In the genomic region with DNA sequence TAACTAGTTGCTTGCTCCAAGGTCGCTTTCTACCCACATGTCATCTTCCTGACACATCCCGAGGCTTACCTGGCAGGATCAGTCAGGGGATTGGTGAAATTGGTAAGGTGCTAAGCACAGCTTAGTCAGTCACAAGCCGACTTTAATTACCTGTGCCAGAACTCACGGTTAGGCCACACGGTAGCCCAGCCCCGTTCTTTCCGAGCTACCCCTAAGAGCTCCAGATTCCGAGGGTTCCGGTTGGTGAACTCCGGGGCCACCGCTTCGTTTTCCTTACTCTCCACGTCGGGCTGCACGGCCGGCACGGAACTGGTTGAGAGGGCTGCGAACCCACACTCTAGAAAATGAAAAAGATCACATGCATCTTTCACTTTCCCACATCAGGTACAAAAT, we compare ENCODE assay signal across 8 mouse cellular contexts. TPM values are rescaled to one million over a fixed set of nuclear protein-coding genes. Genes with fewer than 3 reads are reported as not detected.
DNase-seq lines count a peak whose midpoint lies in the region; ATAC-seq and TF ChIP-seq lines count a peak whose summit lies in the region.

A gene (plus strand): TSS at position 214 of the 393 bp plus-strand sequence.

- H3K36me3 ChIP-seq in lung, postnatal 0 days (ENCODE audit: insufficient read depth, low read length), result peaks cover 27% of the 10 kb centered on the region
- H3K36me3 ChIP-seq in forebrain, postnatal 0 days (ENCODE audit: insufficient read depth), result peaks cover 49% of the 10 kb centered on the region
- peaks cover 62% of the 10 kb centered on the region for H3K36me3 ChIP-seq in hindbrain, embryonic 14.5 days (replicated peaks; ENCODE audit: control insufficient read depth, insufficient read depth)
- H3K36me3 ChIP-seq in liver, embryonic 12.5 days, result peaks cover 72% of the 10 kb centered on the region
- H3K36me3 ChIP-seq in splenic B cell, adult 2 months (ENCODE audit: control insufficient read depth, insufficient read depth, low read length, poor library complexity, severe bottlenecking), result peaks cover 19% of the 10 kb centered on the region

- TF ChIP-seq POLR2A in bone marrow, adult 2 months (IDR thresholded peaks at IDR 0.05; ENCODE audit: borderline replicate concordance, control insufficient read depth, low read depth, low read length), result no peak

- peaks cover 3% of the 10 kb centered on the region; the same call in 1 of the 2 replicates for H3K4me1 ChIP-seq in lung, postnatal 0 days (ENCODE audit: insufficient read depth, low read depth, low read length)
- H3K4me1 ChIP-seq in bone marrow, adult 2 months (ENCODE audit: control insufficient read depth, insufficient read depth, low read length), result no peaks in the 10 kb centered on the region
- H3K4me1 ChIP-seq in forebrain, postnatal 0 days (ENCODE audit: insufficient read depth), result 0 out of 2 replicates have a peak, but pooled peaks cover 4% of the 10 kb centered on the region
- H3K4me1 ChIP-seq in hindbrain, embryonic 14.5 days (replicated peaks; ENCODE audit: control insufficient read depth, insufficient read depth, low read length), result peaks cover 19% of the 10 kb centered on the region
- H3K4me1 ChIP-seq in liver, embryonic 12.5 days, result peaks cover 21% of the 10 kb centered on the region

- peak within 1 kb of the TSS; percentile 89 for H3K4me3 ChIP-seq in lung, postnatal 0 days (ENCODE audit: low read depth, low read length)
- peak within 1 kb of the TSS; percentile 94 for H3K4me3 ChIP-seq in bone marrow, adult 2 months (replicated peaks; ENCODE audit: control insufficient read depth, low read depth, low read length)
- H3K4me3 ChIP-seq in forebrain, postnatal 0 days (ENCODE audit: low read depth, low read length), result peak within 1 kb of the TSS; percentile 70
- H3K4me3 ChIP-seq in hindbrain, embryonic 14.5 days (replicated peaks; ENCODE audit: low read length), result peak within 1 kb of the TSS; percentile 94
- H3K4me3 ChIP-seq in liver, embryonic 12.5 days, result peak within 1 kb of the TSS; percentile 96

- H3K9ac ChIP-seq in lung, postnatal 0 days (replicated peaks; ENCODE audit: low read depth), result peak within 1 kb of the TSS; percentile 93
- H3K9ac ChIP-seq in forebrain, postnatal 0 days, result peak within 1 kb of the TSS; percentile 99
- peak within 1 kb of the TSS; percentile 97 for H3K9ac ChIP-seq in hindbrain, embryonic 14.5 days
- peak within 1 kb of the TSS; percentile 98 for H3K9ac ChIP-seq in liver, embryonic 12.5 days

- peak within 1 kb of the TSS; percentile 82 for H3K4me2 ChIP-seq in lung, postnatal 0 days (replicated peaks; ENCODE audit: low read depth, low read length)
- H3K4me2 ChIP-seq in forebrain, postnatal 0 days (ENCODE audit: low read depth), result peak within 1 kb of the TSS; percentile 62
- peak within 1 kb of the TSS; percentile 92 for H3K4me2 ChIP-seq in hindbrain, embryonic 14.5 days (replicated peaks)
- H3K4me2 ChIP-seq in liver, embryonic 12.5 days, result peak within 1 kb of the TSS; percentile 85

- H3K27me3 ChIP-seq in lung, postnatal 0 days (replicated peaks; ENCODE audit: insufficient read depth, low read length), result no peaks in the 10 kb centered on the region
- H3K27me3 ChIP-seq in forebrain, postnatal 0 days (ENCODE audit: insufficient read depth, low read length), result no peaks in the 10 kb centered on the region
- H3K27me3 ChIP-seq in hindbrain, embryonic 14.5 days (ENCODE audit: control insufficient read depth, insufficient read depth, low read length), result no peaks in the 10 kb centered on the region
- no peaks in the 10 kb centered on the region for H3K27me3 ChIP-seq in liver, embryonic 12.5 days (replicated peaks)
- no peaks in the 10 kb centered on the region for H3K27me3 ChIP-seq in splenic B cell, adult 2 months (ENCODE audit: control insufficient read depth, insufficient read depth, low read length, poor library complexity, severe bottlenecking)

- no peak for TF ChIP-seq CTCF in lung, postnatal 0 days (IDR thresholded peaks at IDR 0.05)
- TF ChIP-seq CTCF in bone marrow, adult 2 months (IDR thresholded peaks at IDR 0.05; ENCODE audit: control insufficient read depth, insufficient read depth, low read length), result no peak
- no peak for TF ChIP-seq CTCF in forebrain, postnatal 0 days (IDR thresholded peaks at IDR 0.05; ENCODE audit: low read depth)

- no peak for TF ChIP-seq EP300 in lung, postnatal 0 days (IDR thresholded peaks at IDR 0.05)

- DNase-seq in lung, postnatal 0 days (ENCODE audit: low spot score), result no peak
- DNase-seq in lung, postnatal 25 days (ENCODE audit: low spot score), result no peak
- peak; percentile 10 for DNase-seq in forebrain, postnatal 0 days
- no peak for DNase-seq in hindbrain, embryonic 14.5 days (ENCODE audit: low spot score)
- peak; percentile 6 for DNase-seq in splenic B cell, adult 2 months (ENCODE audit: low read depth, low spot score)
- DNase-seq in cerebellum, adult 11 months, result no peak

- H3K27ac ChIP-seq in lung, postnatal 0 days (ENCODE audit: low read length), result peak within 1 kb of the TSS; percentile 94
- H3K27ac ChIP-seq in bone marrow, adult 2 months (ENCODE audit: control insufficient read depth, insufficient read depth, low read depth, low read length, poor library complexity), result peak within 1 kb of the TSS; percentile 82
- H3K27ac ChIP-seq in forebrain, postnatal 0 days (ENCODE audit: low read depth, low read length), result peak within 1 kb of the TSS; percentile 91
- peak within 1 kb of the TSS; percentile 92 for H3K27ac ChIP-seq in hindbrain, embryonic 14.5 days
- H3K27ac ChIP-seq in liver, embryonic 12.5 days, result peak within 1 kb of the TSS; percentile 96

- 2% methylated on average over 18 of the region's 18 CpGs for WGBS in lung, postnatal 0 days
- 1% methylated on average over 18 of the region's 18 CpGs for WGBS in bone marrow, adult 2 months
- 2% methylated on average over 18 of the region's 18 CpGs for WGBS in forebrain, postnatal 0 days
- 1% methylated on average over 18 of the region's 18 CpGs for WGBS in hindbrain, embryonic 14.5 days
- under 1% methylated on average over 18 of the region's 18 CpGs for WGBS in liver, embryonic 12.5 days (ENCODE audit: insufficient replicate concordance)

- no peaks in the 10 kb centered on the region for H3K9me3 ChIP-seq in lung, postnatal 0 days (ENCODE audit: low read length)
- H3K9me3 ChIP-seq in forebrain, postnatal 0 days (ENCODE audit: low read length), result no peaks in the 10 kb centered on the region
- no peaks in the 10 kb centered on the region for H3K9me3 ChIP-seq in hindbrain, embryonic 14.5 days (ENCODE audit: control insufficient read depth, low read length)
- H3K9me3 ChIP-seq in liver, embryonic 12.5 days (replicated peaks), result no peaks in the 10 kb centered on the region

- no peak for ATAC-seq in lung, postnatal 0 days
- ATAC-seq in forebrain, postnatal 0 days, result no peak
- ATAC-seq in hindbrain, embryonic 14.5 days (ENCODE audit: low FRiP score), result peak; percentile 5; the same call in 1 of the 2 replicates
- ATAC-seq in liver, embryonic 12.5 days, result no peak

RNA-seq across cellular contexts. Expression of the gene that starts here (rescaled TPM):
- polyA plus RNA-seq in lung, postnatal 0 days (2015; fragmentation: Nextera tagmentation; extraction: Ambion mirVana), result 155 and 174 TPM in 2 replicates
- polyA plus RNA-seq in bone marrow, adult 2 months (2011; ENCODE audit: insufficient read depth, insufficient read length, low replicate concordance, missing spikeins), result 120 and 188 TPM in 2 replicates
- total RNA-seq in forebrain, postnatal 0 days (2014; rRNA removed), result 409 and 432 TPM in 2 replicates
- polyA plus RNA-seq in forebrain, postnatal 0 days (2015; fragmentation: Nextera tagmentation; extraction: Ambion mirVana), result 375 and 418 TPM in 2 replicates
- 392 and 417 TPM in 2 replicates for polyA plus RNA-seq in hindbrain, embryonic 14.5 days (2014; fragmentation: Nextera tagmentation; extraction: Ambion mirVana)
- polyA plus RNA-seq in liver, embryonic 12.5 days (2016; fragmentation: Nextera tagmentation; extraction: Ambion mirVana), result 404 and 413 TPM in 2 replicates

Comparison
In these comparisons a context has a peak if more than half of its experiments do, and no peak if none do; other contexts are left out.
1. DNase-seq: peak in forebrain, postnatal 0 days (single experiment) and splenic B cell, adult 2 months (single experiment); none in lung, postnatal 0 days (single experiment), lung, postnatal 25 days (single experiment), hindbrain, embryonic 14.5 days (single experiment) and cerebellum, adult 11 months (single experiment).
2. Peak in every context shown above with its lines, with median percentiles within 50 percentile points of each other: H3K27ac ChIP-seq, H3K4me2 ChIP-seq, H3K4me3 ChIP-seq and H3K9ac ChIP-seq.